Mouse (Mus musculus) kidney, adult 11 months (tissue): ENCODE data around the gene Cebpa.

ENCODE experiments used
- DNase-seq: peaks from one replicate; pipeline ENCODE4 v3.0.0; 2022

Gene Cebpa

DNA sequence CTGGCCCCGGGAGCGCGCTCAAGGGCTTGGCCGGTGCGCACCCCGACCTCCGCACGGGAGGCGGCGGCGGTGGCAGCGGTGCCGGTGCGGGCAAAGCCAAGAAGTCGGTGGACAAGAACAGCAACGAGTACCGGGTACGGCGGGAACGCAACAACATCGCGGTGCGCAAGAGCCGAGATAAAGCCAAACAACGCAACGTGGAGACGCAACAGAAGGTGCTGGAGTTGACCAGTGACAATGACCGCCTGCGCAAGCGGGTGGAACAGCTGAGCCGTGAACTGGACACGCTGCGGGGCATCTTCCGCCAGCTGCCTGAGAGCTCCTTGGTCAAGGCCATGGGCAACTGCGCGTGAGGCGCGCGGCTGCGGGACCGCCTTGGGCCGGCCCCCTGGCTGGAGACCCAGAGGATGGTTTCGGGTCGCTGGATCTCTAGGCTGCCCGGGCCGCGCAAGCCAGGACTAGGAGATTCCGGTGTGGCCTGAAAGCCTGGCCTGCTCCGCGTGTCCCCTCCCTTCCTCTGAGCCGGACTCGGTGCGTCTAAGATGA, 1.1 kb downstream of the Cebpa start:
- peak; percentile 83 for DNase-seq

DNA sequence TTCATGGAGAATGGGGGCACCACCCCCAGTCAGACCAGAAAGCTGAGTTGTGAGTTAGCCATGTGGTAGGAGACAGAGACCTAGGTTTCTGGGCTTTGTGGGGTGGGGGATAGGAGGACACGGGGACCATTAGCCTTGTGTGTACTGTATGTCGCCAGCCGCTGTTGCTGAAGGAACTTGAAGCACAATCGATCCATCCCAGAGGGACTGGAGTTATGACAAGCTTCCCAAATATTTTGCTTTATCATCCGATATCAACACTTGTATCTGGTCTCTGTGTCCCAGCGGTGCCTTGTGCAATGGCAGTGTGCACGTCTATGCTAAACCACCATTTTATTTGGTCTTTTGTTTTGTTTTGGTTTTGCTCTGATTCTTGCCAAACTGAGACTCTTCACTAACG, 2.1 kb downstream of the Cebpa start:
- DNase-seq: no peak

DNA sequence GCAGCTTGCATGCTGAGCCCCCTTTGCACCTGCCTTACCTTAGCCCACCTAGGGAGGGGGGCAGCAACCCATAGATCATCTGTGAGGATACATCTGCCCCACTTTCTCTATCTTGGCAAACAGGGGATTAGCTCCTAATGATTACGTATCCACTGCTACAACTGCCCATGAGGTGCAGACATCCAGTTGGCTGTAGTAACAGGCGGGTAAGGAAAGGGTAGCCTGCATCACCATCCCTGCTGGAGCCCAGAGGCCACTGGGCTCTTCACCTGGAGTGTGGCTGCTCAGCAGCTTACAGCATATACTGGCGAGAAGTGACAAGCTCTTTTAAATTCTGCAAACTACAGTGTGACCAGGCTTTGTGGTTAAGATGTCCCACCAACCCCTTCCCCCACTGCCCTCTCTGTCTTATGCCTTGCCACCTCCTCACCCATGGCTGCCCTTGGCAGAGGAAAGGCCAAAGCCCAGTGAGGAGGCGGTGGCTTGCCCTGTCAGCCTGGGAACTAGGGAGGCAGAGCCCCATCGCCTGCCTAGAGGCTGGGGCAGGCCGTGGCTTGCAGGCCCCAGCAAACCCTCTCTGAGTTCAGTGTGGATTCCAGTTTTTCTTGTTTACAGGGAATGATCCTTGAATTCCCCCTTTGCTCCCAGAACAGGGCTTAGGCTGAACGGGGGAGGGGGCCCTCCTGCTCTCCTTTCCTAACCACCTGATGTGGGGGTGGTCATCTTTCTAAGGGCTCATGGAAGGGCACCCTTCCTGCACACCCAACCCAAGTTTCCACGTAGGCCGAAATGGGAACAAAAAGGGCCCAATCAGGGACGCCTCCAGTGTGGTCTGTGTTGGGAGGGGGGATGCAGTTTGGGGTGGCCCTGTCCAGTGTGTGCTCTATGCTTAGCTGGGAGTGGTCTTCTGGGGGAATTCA, 3.6 kb downstream of the Cebpa start:
- DNase-seq: no peak

DNA sequence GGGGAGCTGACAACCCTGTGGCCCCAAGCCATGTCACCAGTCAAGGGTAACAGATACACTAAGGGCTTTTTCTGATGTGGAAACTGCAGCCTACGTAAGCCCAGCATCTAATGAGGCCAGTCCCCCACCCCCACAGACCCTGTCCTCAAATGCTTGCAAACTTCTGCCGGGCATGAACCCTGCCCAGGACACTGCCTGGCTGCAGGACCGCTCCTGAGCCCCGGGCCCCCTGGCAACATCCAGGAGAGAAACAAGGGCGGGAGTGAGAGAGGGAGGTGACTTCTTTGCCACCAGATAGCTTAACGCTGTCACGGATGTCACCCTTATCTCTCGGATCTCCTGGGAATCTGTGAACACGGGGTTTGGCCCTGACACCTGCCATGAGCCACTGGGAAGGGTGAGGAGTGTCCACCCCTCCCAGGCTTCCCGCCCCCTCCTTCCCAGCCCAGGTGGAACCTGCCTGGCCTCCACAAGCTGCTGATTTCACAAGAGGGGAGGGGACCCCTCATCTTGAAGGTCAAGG, 4.4 kb downstream of the Cebpa start:
- DNase-seq: no peak

DNA sequence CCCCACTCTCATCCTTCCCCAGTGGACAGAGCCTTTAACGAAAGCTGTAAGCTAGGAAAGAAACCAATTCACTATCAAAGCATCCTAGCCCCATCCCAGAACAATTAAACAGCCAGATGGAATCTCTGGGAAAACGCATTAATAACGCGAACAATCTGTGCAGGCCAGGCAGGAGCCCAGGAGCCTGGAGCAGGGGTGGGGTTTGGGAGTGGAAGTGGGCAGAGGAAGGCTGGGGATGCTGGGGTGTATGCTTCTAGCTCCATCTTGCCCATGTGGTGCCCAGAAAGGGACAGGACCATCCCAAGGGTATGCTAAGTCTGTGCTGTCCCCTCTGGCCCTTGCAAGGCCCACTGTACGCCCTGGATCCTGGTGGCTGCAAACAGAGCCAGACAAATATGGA, 5.1 kb downstream of the Cebpa start:
- DNase-seq: no peak

DNA sequence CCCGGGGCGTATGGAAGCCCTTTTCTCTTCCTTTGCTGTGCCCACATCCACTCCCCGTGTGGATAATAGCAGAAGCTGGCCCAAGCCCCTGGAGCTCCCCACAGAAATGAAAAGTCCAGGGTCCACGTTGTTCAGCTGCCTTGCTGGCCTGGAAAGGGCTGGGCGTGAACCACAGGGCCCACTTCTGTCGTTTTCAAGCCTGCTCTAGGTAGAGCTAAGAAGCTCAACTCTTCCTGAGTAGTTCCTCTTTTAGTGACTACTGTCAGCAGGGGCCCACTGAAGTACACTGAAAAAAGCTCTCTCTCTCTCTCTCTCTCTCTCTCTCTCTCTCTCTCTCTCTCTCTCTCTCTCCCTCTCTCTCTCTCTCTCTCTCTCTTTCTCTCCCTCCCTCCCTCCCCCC, 5.7 kb downstream of the Cebpa start:
- no peak for DNase-seq

DNA sequence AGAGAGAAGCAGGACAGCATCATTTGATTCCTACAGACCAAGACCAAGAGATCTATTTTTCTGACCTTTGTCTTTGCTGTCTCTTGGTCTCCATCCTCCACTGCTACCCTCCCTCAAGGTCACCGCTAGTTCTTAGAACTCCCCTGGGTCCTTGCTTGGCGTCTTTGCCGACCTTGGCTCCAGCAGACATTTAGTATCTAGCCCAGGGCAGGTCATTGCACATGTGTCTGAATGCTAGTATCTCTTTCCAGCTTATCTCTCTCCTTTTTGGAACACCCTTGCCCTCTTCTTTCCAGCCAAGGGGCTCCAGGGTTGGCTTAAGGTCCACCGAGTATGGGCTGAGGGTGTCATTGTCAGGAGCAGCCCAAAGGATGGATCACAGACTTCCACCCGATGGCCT, 6.9 kb downstream of the Cebpa start:
- no peak for DNase-seq

DNA sequence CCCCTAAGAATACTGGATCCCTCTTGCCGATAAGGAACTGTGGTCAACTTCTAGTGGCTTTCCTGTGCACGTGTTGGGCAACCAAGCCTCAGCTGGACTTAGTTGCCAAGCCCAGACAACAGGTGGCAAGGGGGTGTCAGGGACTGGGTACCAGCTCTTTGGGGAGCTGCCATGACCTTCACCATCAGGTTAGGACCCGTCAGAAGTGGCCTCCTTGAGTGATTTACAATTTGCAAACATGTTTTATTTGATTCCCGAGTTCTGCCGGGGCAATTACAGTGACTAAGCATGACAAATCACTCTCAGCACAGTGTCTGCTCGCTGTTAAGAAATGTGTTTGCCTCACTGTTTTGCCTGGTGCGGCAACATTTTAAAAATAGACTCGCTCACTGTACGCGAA, 7.9 kb downstream of the Cebpa start:
- peak; percentile 8 for DNase-seq

DNA sequence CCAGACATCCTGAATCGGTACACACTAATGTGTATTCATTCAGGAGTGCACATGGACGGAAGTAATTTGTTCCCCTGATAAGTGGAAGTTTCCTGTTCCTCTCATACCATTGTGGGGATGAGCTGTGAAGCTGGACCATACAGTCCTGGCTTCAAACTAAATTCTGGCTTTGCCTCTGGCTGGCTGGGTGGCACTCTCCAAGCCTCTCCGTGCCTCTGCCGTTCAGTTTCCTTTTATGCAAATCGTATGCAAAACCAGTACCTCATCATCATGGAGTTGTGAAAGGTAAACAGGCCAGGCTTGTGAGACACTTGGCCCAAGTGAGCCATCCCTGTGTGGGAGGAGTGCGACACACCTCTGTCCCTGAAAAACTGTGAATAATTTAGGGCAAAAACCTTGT, 8.6 kb downstream of the Cebpa start:
- DNase-seq: peak; percentile 44

DNA sequence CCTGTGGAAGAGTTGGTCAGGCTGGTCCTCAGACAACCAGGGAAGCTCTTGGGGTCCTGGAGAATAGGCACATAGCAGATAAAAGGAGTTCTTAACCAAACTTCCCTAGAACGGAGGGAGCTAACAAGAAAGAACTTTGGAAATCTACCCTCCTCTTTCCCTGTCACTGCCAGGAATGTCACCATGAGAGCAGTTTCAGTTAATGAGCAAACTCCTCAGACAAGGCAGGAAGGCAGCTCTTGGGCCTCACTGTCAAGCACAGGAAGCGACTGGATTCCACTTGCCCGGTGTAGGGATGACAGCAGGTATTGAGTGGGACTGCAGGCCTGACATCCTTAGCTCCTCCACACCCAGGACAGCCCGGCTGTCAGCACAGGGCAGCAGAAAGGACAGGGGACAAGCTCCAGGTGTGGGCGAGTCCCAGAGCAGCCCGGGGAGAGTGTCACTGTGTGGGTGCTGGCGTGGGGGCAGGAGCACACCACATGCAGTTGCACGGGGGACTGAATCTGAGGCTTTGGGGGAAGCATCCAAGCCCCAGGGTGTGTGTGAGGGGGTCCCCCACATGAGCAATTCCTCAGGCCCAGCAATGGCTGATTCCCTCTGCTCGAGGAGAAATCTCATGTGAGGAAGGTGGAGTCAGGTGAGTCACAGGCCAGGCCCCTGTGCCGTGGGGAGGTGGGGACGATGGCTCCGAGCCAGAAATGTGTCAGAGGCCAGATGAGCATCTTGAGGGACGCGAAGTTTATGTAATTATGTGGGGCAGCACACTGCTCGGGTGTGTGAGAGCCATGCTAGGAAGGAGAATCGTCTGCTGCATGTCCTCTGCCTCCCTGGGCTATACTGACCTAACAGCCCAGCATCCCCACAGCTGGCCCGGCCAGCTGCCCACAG, 9.8 kb downstream of the Cebpa start:
- DNase-seq: no peak

DNA sequence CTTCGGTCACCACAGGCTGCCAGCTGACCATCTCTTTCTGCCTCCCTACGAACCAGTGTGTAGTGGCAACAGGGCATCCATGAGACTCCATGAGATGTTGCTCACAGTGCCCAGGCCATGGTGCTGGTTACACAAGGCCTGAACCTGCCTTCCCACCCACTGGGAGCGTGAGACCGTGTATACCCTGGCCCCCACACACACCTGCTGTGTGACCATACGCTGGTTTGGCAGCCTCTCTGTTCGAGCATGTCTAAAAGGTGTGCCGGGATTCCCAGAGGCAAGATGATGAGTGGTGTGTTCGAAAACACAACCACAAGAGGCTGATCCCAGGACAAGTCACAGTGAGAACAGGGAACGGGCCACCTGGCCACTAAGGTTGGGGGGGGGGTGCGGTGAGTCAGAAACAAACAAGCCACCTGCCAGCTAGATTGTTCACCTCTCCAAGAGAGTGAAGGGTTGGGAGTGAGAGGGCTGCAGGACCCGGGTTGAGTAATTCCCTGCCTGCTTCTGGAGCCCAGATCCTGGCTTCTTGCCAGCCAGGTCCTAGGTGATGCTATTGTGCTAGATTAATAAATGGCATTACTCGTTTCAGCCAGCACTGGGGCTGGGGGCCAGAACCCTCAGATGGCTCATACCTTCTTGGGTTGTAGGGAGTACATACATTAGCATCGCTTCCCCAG, 11.1 kb downstream of the Cebpa start:
- DNase-seq: no peak

DNA sequence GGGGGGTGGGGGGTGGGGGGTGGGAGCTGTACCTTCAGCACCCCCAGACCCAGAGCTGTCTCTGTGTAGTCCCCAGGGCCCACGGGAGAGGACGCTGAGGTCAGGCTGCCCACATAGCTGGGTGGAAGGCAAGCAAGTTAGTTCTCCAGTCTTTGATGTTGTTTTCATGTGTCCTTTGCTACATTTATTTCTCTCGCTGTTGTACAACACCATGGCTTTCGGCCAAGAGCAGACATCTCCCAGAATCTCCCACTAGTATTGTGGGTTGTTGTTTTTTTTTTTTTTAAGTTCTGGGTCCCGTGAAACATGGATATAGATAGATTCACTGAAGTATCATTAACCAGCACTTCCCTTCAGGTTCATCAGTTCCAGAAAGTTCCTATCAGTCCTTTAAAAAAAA, 11.8 kb downstream of the Cebpa start:
- no peak for DNase-seq

DNA sequence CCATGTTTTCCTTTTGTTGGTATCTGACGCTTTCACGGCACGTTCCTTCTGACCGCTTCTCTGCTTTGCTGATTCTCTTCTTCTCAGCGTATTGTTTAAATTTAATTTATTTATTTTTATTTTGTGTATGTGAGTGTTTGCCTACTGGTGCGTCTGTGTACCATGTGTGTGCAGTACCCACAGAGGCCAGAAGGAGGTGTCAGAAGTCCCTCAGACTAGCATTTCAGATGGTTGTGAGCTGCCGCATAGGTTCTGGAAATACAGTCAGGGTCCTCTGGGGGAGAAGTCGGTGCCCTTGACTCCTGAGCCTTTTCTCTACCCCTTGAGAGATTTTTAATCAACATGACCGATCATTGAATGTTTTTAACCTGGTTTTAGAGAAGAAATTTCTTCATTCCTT, 12.5 kb downstream of the Cebpa start:
- no peak for DNase-seq

DNA sequence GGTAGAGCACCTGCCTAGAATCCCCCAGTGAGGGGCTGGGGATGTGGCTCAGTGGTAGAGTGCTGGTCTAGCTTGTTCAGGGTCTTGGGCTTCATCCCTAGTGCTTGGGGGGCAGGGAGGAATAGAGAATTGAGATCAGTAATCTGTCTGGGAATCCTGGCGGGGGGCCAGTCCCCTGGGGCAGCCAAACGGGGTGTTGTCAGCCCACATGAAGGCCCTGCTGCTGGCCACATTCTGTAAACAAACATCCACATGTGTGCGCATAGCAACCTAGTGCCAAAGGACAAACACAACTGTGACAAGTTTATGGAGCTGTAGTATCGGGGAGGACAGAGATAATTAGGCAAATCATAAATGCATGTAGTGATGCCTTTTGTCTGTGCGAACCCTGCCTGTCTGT, 15.5 kb downstream of the Cebpa start:
- DNase-seq: no peak

DNA sequence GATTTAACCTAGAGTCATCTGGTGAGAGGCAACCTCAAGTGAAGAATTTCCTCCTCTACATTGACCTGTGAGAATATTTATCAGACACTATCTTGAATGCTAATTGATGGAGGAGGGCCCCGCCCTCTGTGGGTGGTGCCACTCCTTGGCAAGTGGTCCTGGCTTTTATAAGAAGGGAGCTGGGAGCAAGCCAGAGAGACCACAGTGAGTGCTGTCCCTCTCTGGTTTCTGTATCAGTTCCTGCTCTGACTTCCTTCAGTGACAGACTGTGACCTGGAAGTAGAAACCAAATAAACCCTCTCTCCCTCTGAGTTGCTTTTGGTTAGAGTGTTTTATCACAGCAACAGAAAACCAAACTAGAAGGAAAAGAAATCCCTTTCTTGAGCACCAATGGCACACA, 18.4 kb downstream of the Cebpa start:
- DNase-seq: no peak

DNA sequence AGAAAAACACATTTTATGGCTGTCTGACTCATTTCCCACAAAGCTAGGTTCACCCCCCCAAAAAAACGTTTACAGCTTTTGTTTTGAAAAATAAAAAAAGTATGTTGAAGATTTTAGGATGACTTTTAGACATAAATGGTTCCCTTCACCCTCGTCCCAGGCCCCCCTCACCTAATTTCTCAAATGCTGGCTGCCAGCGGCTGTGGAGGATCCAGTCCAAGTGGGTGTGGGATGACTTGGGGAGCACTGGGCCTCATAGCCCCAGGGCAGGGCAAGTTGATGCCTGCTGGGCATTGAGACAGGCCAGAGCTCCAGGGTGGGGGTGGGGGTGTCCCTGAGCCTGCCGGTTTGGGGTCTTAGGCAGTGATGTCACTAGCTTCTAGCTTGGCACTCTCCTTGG, 19.4 kb downstream of the Cebpa start:
- no peak for DNase-seq

DNA sequence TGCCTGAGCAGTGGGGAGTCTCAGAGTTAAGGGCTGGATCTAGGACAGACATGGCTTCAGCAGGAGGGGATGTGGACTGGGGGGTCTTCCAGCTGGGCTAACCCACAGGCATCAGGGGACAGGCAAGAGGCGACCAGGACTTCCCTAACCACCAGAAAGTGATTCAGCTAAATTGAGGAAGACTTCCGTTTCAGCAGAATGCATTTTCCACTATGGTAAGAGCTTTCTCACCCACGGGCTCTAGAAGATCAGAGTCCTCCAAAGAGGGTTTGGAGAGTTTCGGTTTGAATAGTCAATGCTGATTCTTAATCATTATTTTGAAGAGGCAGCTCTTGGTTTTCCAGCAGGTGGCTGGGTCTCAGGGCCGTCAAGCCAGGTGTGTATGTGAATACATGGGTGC, 20.8 kb downstream of the Cebpa start:
- DNase-seq: no peak

DNA sequence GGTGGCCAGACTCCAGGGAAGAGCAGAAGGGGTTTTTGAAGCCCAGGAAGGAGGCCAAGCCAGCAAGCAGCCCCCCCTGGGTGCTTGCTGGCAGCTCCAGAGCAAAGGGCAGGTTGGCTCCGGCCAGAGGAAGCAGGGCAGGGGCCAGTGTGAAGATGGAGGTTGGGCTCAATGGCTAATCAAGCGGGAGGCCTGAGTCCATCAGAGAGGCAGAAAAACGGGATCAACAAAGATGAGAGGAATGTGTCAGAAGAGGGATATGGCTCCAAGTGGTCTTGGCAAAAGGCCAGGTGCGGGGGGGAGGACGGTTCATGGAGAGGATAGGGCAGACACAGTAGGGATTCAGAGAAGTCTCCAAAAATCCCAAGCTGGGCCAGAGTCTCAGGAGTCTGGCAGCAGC, 22.4 kb downstream of the Cebpa start:
- peak; percentile 79 for DNase-seq

DNA sequence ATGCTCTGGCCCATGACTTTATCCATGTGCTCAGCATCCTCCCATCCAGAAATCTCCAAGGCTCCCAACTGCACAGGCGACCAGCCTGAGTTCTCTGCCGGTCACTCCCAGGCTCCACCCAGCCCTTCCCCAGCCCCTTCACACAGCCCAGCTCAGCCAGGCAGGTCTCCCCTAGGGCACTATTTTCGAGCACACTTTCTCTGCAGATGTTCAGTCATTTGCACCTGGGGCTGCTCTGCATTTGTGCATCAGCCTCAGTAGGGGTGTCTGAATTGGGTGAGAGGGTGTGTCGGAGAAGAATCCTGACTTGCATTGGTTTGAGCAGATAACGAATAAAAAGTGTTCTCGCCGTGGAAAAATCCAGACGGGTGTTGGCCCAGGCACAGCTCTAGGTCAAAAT, 23.4 kb downstream of the Cebpa start:
- no peak for DNase-seq

DNA sequence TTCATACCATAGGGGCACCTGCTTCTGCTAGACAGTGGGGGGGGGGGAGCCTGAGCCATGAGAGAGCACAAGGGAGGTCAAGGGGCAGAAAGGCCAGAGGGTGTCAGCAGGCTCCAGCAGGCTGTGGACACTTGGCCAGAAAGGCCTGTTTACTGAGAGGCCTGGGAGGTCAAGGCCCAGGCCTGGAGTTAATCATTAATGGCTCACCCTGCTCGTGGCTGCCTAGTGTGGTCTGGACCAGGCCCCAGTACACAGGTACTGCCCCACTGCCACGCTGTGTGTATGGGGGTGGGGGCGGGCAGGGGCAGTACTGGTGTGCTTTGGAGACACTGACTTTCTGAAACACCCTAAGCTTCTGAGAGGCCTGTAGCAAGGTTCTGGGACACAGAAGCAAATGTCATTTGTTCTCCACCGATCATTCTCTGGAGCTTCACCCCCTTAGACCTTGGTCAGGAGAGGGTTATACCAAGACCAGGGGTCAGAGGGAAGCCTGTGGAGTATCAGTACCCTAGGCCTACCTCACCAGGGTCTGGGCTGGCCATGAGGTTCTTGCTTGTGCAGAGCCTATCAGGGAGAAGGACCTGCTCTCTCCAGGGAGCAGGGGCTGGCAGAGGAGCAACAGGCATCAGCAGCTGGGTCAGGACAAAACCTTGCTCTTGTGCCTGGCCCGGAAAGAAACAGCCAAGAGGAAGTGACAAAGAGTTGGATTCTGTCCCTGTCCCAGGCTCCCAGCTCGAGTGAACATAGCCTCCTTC, 24.9 kb downstream of the Cebpa start:
- DNase-seq: peak; percentile 96

DNA sequence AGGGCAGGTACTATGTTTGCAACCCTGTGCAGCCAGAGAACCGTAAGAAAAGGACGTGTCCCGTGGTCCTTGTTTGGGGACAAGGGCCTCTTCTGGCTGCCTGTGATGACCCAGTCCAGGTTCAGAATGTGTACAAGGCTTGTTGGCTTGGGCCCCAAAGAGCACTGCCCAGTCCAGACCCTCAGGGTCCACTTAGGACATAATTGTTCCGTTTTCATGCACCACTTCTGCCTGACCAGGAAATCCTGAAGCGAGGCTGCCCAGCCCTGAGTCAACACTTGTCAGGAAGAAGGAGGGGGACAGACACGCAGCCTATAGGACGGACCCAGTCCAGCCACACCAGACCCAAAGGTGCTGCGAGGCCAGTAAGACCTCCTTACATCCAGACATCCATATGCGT, 26.0 kb downstream of the Cebpa start:
- peak; percentile 37 for DNase-seq

DNA sequence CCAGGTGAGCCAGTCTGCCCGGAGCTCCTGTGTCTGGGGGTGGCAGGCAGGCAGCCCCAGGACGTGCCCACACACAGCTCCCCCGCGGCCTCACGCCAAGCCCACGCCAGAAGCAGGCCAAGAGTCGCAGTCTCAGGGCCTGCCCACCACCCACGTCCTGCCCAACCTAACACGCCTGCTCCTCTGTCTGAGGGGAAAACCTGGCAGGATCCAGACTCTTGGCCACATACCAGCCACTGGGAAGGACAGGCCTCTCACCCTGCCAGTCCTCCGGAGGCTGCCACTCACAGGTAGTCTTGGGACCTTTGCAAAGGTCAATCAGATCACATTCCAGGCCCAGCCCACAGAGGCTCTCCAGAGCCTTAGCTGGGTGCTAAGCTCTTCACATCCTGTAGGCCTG, 27.2 kb downstream of the Cebpa start:
- peak; percentile 91 for DNase-seq
